Mouse (Mus musculus) brain, embryonic 14.5 days (tissue): Measurements from ENCODE around the gene Sept9.

ENCODE experiments used
- CTCF ChIP-seq: fragments of 200-500 bp; IDR thresholded peaks from 2 replicates; pipeline ENCODE4 v1.5.1; 2012; ENCODE audit warnings: inconsistent platforms, mild to moderate bottlenecking, moderate library complexity, borderline replicate concordance; ENCODE audit not compliant: insufficient read depth, insufficient read length; ENCODE audit errors: extremely low read depth
- POLR2A ChIP-seq: fragments of 200-500 bp; IDR thresholded peaks from 2 replicates; pipeline ENCODE4 v1.6.1; 2012; ENCODE audit warnings: mild to moderate bottlenecking, inconsistent platforms, borderline replicate concordance; ENCODE audit not compliant: poor library complexity, insufficient read depth, insufficient read length, severe bottlenecking; ENCODE audit errors: extremely low read depth

GRCm38 (mm10) chr11:117322730-117323579 is 123.5 kb downstream of the Sept9 start:
- TF ChIP-seq POLR2A: no peak
- TF ChIP-seq CTCF: no peak
